Mouse (Mus musculus): ENCODE results near the gene Fam168b.

Gene Fam168b

GRCm38 (mm10) chr1:34842887-34843618, at the start of gene Fam168b:
Gene Fam168b, minus strand, starts transcription at chr1:34843065.
- DNase-seq, result peak; percentile 92 to 95

- DNase-seq, result no peak
These were observed 49.6 kb upstream of the Fam168b start for GRCm38 (mm10) chr1:34892466-34892865.

- peak; percentile 78 to 81 for DNase-seq
These were observed 48.9 kb upstream of the Fam168b start for GRCm38 (mm10) chr1:34891559-34892289.

GRCm38 (mm10) chr1:34883776-34884175, 40.9 kb upstream of the Fam168b start:
- no peak for DNase-seq

- DNase-seq, result no peak
These were observed 36.7 kb upstream of the Fam168b start for GRCm38 (mm10) chr1:34879611-34880010.

GRCm38 (mm10) chr1:34873551-34873950, 30.7 kb upstream of the Fam168b start:
- no peak for DNase-seq

- DNase-seq, result no peak
These were observed 28.3 kb upstream of the Fam168b start for GRCm38 (mm10) chr1:34871170-34871569.

GRCm38 (mm10) chr1:34869231-34869630, 26.4 kb upstream of the Fam168b start:
- no peak for DNase-seq

GRCm38 (mm10) chr1:34868391-34868790, 25.5 kb upstream of the Fam168b start:
- no peak for DNase-seq

GRCm38 (mm10) chr1:34867574-34867955, 24.7 kb upstream of the Fam168b start:
- DNase-seq, result no peak

GRCm38 (mm10) chr1:34866815-34867573, 24.1 kb upstream of the Fam168b start:
- peak; percentile 93 to 97 for DNase-seq

GRCm38 (mm10) chr1:34865866-34866265, 23.0 kb upstream of the Fam168b start:
- DNase-seq, result no peak

- DNase-seq, result no peak
These were observed 21.4 kb upstream of the Fam168b start for GRCm38 (mm10) chr1:34864243-34864642.

GRCm38 (mm10) chr1:34863323-34863722, 20.5 kb upstream of the Fam168b start:
- DNase-seq, result no peak

- DNase-seq, result no peak
These were observed 20.0 kb upstream of the Fam168b start for GRCm38 (mm10) chr1:34862877-34863276.

GRCm38 (mm10) chr1:34860205-34860604, 17.3 kb upstream of the Fam168b start:
- DNase-seq, result no peak

GRCm38 (mm10) chr1:34859761-34860160, 16.9 kb upstream of the Fam168b start:
- DNase-seq, result no peak

- no peak for DNase-seq
These were observed 15.8 kb upstream of the Fam168b start for GRCm38 (mm10) chr1:34858671-34859070.

- no peak for DNase-seq
These were observed 12.3 kb upstream of the Fam168b start for GRCm38 (mm10) chr1:34855056-34855739.

- no peak for DNase-seq
These were observed 10.9 kb upstream of the Fam168b start for GRCm38 (mm10) chr1:34853786-34854185.

GRCm38 (mm10) chr1:34852116-34852878, 9.4 kb upstream of the Fam168b start:
- no peak for DNase-seq

GRCm38 (mm10) chr1:34851562-34851961, 8.7 kb upstream of the Fam168b start:
- no peak for DNase-seq
